Mouse (Mus musculus) lung, adult 2 months (tissue): ENCODE results near the gene Snapc2.

Experiments used
- CTCF ChIP-seq: fragments of 200-500 bp; IDR thresholded peaks from 2 replicates; pipeline ENCODE4 v1.5.1; 2011; ENCODE audit warnings: mild to moderate bottlenecking, low read length, control low read depth; ENCODE audit not compliant: insufficient read depth
- POLR2A ChIP-seq: fragments of 200-500 bp; IDR thresholded peaks from 2 replicates; pipeline ENCODE4 v1.6.1; 2011; ENCODE audit warnings: low read depth, mild to moderate bottlenecking, control low read depth, low read length, borderline replicate concordance; ENCODE audit errors: extremely low read depth

- TF ChIP-seq CTCF: peak; percentile 36
- peak; percentile 67; the same call in 1 of the 2 replicates for TF ChIP-seq POLR2A
Measured at GRCm38 (mm10) chr8:4238434-4239192, 14.3 kb upstream of the Snapc2 start, which contains the start of the genes Map2k7 and Gm49320.
